Mouse (Mus musculus): Measurements from ENCODE around the gene Trpm8.

DNA sequence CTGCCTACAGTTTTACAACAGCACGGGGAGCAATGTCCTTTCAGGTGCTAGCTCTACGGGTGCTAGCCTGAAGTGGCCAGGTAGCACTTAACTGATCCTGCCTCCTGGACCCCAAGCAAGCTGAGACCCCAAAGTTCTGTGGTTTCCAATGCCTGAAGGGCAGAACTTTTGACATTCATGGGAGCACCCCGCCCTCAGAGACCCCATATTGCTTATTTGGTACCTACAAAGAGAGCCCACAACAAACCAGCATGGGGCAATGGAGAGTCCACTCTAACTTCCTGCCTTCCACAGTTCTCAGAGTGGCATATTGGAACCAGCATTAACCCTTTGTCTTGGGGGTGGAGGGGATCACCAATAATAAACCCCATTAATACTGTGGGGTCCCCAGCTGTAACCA is 4.1 kb upstream of the Trpm8 start:
- no peak for TF ChIP-seq CTCF (conservative IDR thresholded peaks at IDR 0.05; ENCODE audit: low read length)
- TF ChIP-seq POU5F1 (IDR thresholded peaks at IDR 0.05; ENCODE audit: borderline replicate concordance, low read length) = no peak

Data from E14TG2a.4 (cell line).